Mouse (Mus musculus): ENCODE measurements at regions not wholly inside any gene's neighbourhood (a gene's known extent, or its start where the extent isn't known, plus 50 kb on each side); places are given as distances from the start of the nearest gene placed in this dataset.

- TF ChIP-seq GATA4 (IDR thresholded peaks at IDR 0.05; ENCODE audit: insufficient replicate concordance, low read length), result no peak
Measured at GRCm38 (mm10) chr2:167747164-167747843, 57.7 kb upstream of the Tmem189 start.

- TF ChIP-seq GATA4 (IDR thresholded peaks at IDR 0.05; ENCODE audit: insufficient replicate concordance, low read length), result no peak
Measured at GRCm38 (mm10) chr2:167746344-167746743, 56.7 kb upstream of the Tmem189 start.

GRCm38 (mm10) chr2:167745409-167745808 is 55.8 kb upstream of the Tmem189 start:
- no peak for TF ChIP-seq GATA4 (IDR thresholded peaks at IDR 0.05; ENCODE audit: insufficient replicate concordance, low read length)

GRCm38 (mm10) chr2:167744080-167744479 is 54.5 kb upstream of the Tmem189 start:
- no peak for TF ChIP-seq GATA4 (IDR thresholded peaks at IDR 0.05; ENCODE audit: insufficient replicate concordance, low read length)

- no peak for TF ChIP-seq GATA4 (IDR thresholded peaks at IDR 0.05; ENCODE audit: insufficient replicate concordance, low read length)
Measured at GRCm38 (mm10) chr2:167742479-167742878, 52.9 kb upstream of the Tmem189 start.

GRCm38 (mm10) chr2:167740516-167741189 is 51.0 kb upstream of the Tmem189 start:
- TF ChIP-seq GATA4 (IDR thresholded peaks at IDR 0.05; ENCODE audit: insufficient replicate concordance, low read length), result no peak

Data from liver, adult (tissue).